Mouse (Mus musculus) lung, adult 18-20 months (tissue): ENCODE results near the gene Rdx.
"Not testable (repeated sequence)": the region's sequence is repeated elsewhere in the genome, so short reads cannot be mapped to it uniquely, and the experiment has no call there.

Experiments
- DNase-seq, 2 experiments: peaks; one replicate each; pipeline ENCODE4 v3.0.0; 2022; ENCODE audit warnings: mixed read lengths in 2 of 2

Gene Rdx

GRCm38 (mm10) chr9:52055313-52055712 lies 8.3 kb downstream of the Rdx start:
- DNase-seq = no peak

GRCm38 (mm10) chr9:52059788-52060187 lies 12.8 kb downstream of the Rdx start:
- no peak for DNase-seq

GRCm38 (mm10) chr9:52070052-52070451 lies 23.1 kb downstream of the Rdx start:
- no peak for DNase-seq

- DNase-seq = not testable (repeated sequence)
Observed at GRCm38 (mm10) chr9:52071352-52071751, 24.4 kb downstream of the Rdx start.

GRCm38 (mm10) chr9:52072202-52072601 lies 25.2 kb downstream of the Rdx start:
- no peak for DNase-seq

GRCm38 (mm10) chr9:52076089-52076488 lies 29.1 kb downstream of the Rdx start:
- no peak for DNase-seq

GRCm38 (mm10) chr9:52077692-52078091 lies 30.7 kb downstream of the Rdx start:
- no peak for DNase-seq

GRCm38 (mm10) chr9:52081979-52082378 lies 35.0 kb downstream of the Rdx start:
- no peak for DNase-seq

- DNase-seq = no peak
Observed at GRCm38 (mm10) chr9:52082414-52082813, 35.4 kb downstream of the Rdx start.

- peak in 1 of 2 experiments; percentile 21 for DNase-seq
Observed at GRCm38 (mm10) chr9:52091752-52092151, 44.8 kb downstream of the Rdx start.

- no peak for DNase-seq
Observed at GRCm38 (mm10) chr9:52092311-52092710, 45.3 kb downstream of the Rdx start.

- no peak for DNase-seq
Observed at GRCm38 (mm10) chr9:52093108-52093507, 46.1 kb downstream of the Rdx start.

GRCm38 (mm10) chr9:52094016-52094415 lies 47.0 kb downstream of the Rdx start:
- DNase-seq = no peak

GRCm38 (mm10) chr9:52094471-52094980 lies 47.6 kb downstream of the Rdx start:
- DNase-seq = no peak

GRCm38 (mm10) chr9:52095666-52096065 lies 48.7 kb downstream of the Rdx start:
- no peak for DNase-seq

GRCm38 (mm10) chr9:52097386-52097785 lies 50.4 kb downstream of the Rdx start:
- no peak for DNase-seq

- DNase-seq = peak; percentile 74 to 80
Observed at GRCm38 (mm10) chr9:52098600-52098999, 51.6 kb downstream of the Rdx start.

- no peak for DNase-seq
Observed at GRCm38 (mm10) chr9:52100426-52100825, 53.5 kb downstream of the Rdx start.

- DNase-seq = peak in 1 of 2 experiments; percentile 24
Observed at GRCm38 (mm10) chr9:52102060-52102844, 55.3 kb downstream of the Rdx start.

- DNase-seq = peak in 1 of 2 experiments; percentile 34
Observed at GRCm38 (mm10) chr9:52103448-52104224, 56.7 kb downstream of the Rdx start.

- no peak for DNase-seq
Observed at GRCm38 (mm10) chr9:52104225-52104615, 57.2 kb downstream of the Rdx start.

GRCm38 (mm10) chr9:52105423-52105822 lies 58.5 kb downstream of the Rdx start:
- peak; percentile 49 to 67 for DNase-seq

- no peak for DNase-seq
Observed at GRCm38 (mm10) chr9:52107161-52107560, 60.2 kb downstream of the Rdx start.

- no peak for DNase-seq
Observed at GRCm38 (mm10) chr9:52110738-52111137, 63.8 kb downstream of the Rdx start.
